Mouse (Mus musculus): ENCODE results near the gene Tiam2. TPM values are rescaled to one million over a fixed set of nuclear protein-coding genes. Genes with fewer than 3 reads are reported as not detected.

Gene Tiam2
- total and polyA plus RNA-seq, 3 experiments: 5.9 to 9.5 (median 9.4) TPM

DNA sequence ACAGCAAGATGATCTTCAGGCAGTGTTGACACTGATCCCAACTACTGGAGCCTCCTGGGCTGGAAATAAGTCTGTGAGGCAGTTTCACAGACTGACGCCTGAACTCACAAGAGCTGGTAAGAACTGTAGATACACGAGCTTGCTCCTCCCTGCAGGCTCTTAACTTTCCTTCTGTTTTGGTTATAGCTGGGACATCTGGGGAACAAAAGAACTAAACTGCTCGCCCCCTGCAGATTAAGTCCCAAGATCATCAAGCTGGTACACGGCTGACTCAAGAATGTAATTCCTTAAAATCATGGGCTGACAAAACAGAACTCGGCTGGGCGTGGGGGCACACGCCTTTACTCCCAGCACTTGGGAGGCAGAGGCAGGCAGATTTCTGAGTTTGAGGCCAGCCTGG is 204.2 kb downstream of the Tiam2 start:
- Histone ChIP-seq H3K4me1 (ENCODE audit: control insufficient read depth in 1 of 2, insufficient read depth in 2 of 2) (peaks cover 0 to 8% of the 10 kb centered on the region in 2 experiments; a peak in 1 of 4 replicates), H3K27me3 (replicated peaks) (no peaks in the 10 kb centered on the region), H3K9me3 (replicated peaks; ENCODE audit: low read length) (no peaks in the 10 kb centered on the region), H3K36me3 (replicated peaks in 1 of 2; ENCODE audit: control insufficient read depth in 1 of 2, insufficient read depth in 1 of 2, low read length in 1 of 2) (peaks cover 16 to 58% of the 10 kb centered on the region in 2 experiments), H3K4me3 (replicated peaks in 1 of 3; ENCODE audit: low read depth in 2 of 3, low read length in 2 of 3, poor library complexity in 1 of 3) (no peak overlapping the region), H3K79me2 (replicated peaks; ENCODE audit: control insufficient read depth, extremely low read depth, insufficient read depth, poor library complexity, severe bottlenecking) (no peaks in the 10 kb centered on the region), H3K27ac (ENCODE audit: insufficient read depth, low read depth) (no peak overlapping the region), H3K4me2 (ENCODE audit: insufficient read depth, low read depth, poor library complexity, severe bottlenecking) (no peak overlapping the region), H3K9ac (ENCODE audit: insufficient read depth, low read depth) (no peak overlapping the region)
- in situ Hi-C loops (cut with MboI; ENCODE audit: low pct_ligation_motif_present, low pct_unique_long_range_greater_than_20kb, low sequenced_read_pairs): no loop called here
- TF ChIP-seq EP300 (IDR thresholded peaks at IDR 0.05; ENCODE audit: low read length) (no peak), TBP (conservative IDR thresholded peaks at IDR 0.05; ENCODE audit: low read depth, low read length) (no peak), CTCF (conservative IDR thresholded peaks at IDR 0.05 in 1 of 2, IDR thresholded peaks at IDR 0.05 in 1 of 2; ENCODE audit: low read depth in 2 of 2, low read length in 2 of 2) (no peak), JUND (conservative IDR thresholded peaks at IDR 0.05; ENCODE audit: low read depth, low read length) (no peak), ETS1 (conservative IDR thresholded peaks at IDR 0.05; ENCODE audit: low read depth, low read length) (no peak), CHD2 (IDR thresholded peaks at IDR 0.05; ENCODE audit: low read length) (no peak), RAD21 (IDR thresholded peaks at IDR 0.05; ENCODE audit: low read depth, low read length) (no peak), GABPA (IDR thresholded peaks at IDR 0.05; ENCODE audit: insufficient replicate concordance, low read depth, low read length) (no peak), MEF2A (IDR thresholded peaks at IDR 0.05; ENCODE audit: borderline replicate concordance, low read depth, low read length) (no peak)
- dilution Hi-C loops (cut with MboI; ENCODE audit: extremely low pct_ligation_motif_present, extremely low pct_unique_long_range_greater_than_20kb, low sequenced_read_pairs): no loop called here
- DNase-seq (ENCODE audit: extremely low read depth): no peak

DNA sequence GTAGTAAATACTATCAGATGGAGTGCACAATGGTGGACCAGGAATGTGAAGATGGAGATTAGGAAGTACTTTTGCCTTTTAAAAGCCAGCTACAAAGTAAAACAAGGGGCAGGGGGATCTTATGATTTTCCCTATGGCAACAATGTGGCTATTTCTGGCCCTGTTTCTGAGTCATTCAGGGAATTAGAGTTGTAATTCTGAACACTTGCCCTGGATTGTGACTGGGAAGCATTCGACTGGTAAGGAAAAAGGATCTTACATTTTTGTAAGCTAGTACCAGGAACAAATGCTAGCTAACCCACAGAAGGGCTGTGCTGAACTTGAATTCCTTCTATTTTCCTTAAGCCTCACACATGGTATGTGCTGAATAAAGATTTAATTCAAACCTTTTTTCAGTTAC is 205.3 kb downstream of the Tiam2 start:
- no peak overlapping the region for H3K9ac ChIP-seq (ENCODE audit: insufficient read depth, low read depth)
- TF ChIP-seq POLR2AphosphoS2 (IDR thresholded peaks at IDR 0.05; ENCODE audit: low read depth, low read length): no peak
- TF ChIP-seq BHLHE40 (IDR thresholded peaks at IDR 0.05; ENCODE audit: low read depth, low read length): no peak
- TF ChIP-seq KAT2A (IDR thresholded peaks at IDR 0.05; ENCODE audit: insufficient replicate concordance, low read length): no peak
- TF ChIP-seq ETS1 (conservative IDR thresholded peaks at IDR 0.05; ENCODE audit: low read depth, low read length): no peak
- TF ChIP-seq MAZ (IDR thresholded peaks at IDR 0.05; ENCODE audit: low read depth, low read length): no peak
- no peak for TF ChIP-seq CHD2 (IDR thresholded peaks at IDR 0.05; ENCODE audit: low read length)
- no peak for TF ChIP-seq USF2 (conservative IDR thresholded peaks at IDR 0.05; ENCODE audit: low read depth, low read length)
- no peak for TF ChIP-seq E2F4 (IDR thresholded peaks at IDR 0.05; ENCODE audit: insufficient replicate concordance, low read depth, low read length)
- no peak for TF ChIP-seq MAFK (IDR thresholded peaks at IDR 0.05; ENCODE audit: insufficient replicate concordance, low read length)
- no peak for TF ChIP-seq ZNF384 (IDR thresholded peaks at IDR 0.05; ENCODE audit: low read depth, low read length)
- TF ChIP-seq TBP (conservative IDR thresholded peaks at IDR 0.05; ENCODE audit: low read depth, low read length): no peak
- TF ChIP-seq ELF1 (IDR thresholded peaks at IDR 0.05; ENCODE audit: low read depth, low read length): no peak
- no peak for TF ChIP-seq UBTF (IDR thresholded peaks at IDR 0.05; ENCODE audit: low read depth, low read length)
- no peak for TF ChIP-seq IRF4 (IDR thresholded peaks at IDR 0.05; ENCODE audit: low read depth, low read length)
- TF ChIP-seq RAD21 (IDR thresholded peaks at IDR 0.05; ENCODE audit: low read depth, low read length): no peak
- no peak for TF ChIP-seq RCOR1 (conservative IDR thresholded peaks at IDR 0.05; ENCODE audit: low read depth, low read length)
- no peak for TF ChIP-seq CHD1 (IDR thresholded peaks at IDR 0.05; ENCODE audit: low read depth, low read length)
- TF ChIP-seq HCFC1 (IDR thresholded peaks at IDR 0.05; ENCODE audit: low read depth, low read length): no peak
- in situ Hi-C loops (cut with MboI; ENCODE audit: low pct_ligation_motif_present, low pct_unique_long_range_greater_than_20kb, low sequenced_read_pairs) (no loop called here), dilution Hi-C loops (cut with MboI; ENCODE audit: extremely low pct_ligation_motif_present, extremely low pct_unique_long_range_greater_than_20kb, low sequenced_read_pairs) (no loop called here)
- no peak overlapping the region for H3K4me3 ChIP-seq (replicated peaks in 1 of 3; ENCODE audit: low read depth in 2 of 3, low read length in 2 of 3, poor library complexity in 1 of 3)
- H3K4me1 ChIP-seq (ENCODE audit: control insufficient read depth in 1 of 2, insufficient read depth in 2 of 2): peaks cover 0 to 8% of the 10 kb centered on the region in 2 experiments; a peak in 1 of 4 replicates
- no peak overlapping the region for H3K4me2 ChIP-seq (ENCODE audit: insufficient read depth, low read depth, poor library complexity, severe bottlenecking)
- no peak for DNase-seq (ENCODE audit: extremely low read depth)
- no peaks in the 10 kb centered on the region for H3K9me3 ChIP-seq (replicated peaks; ENCODE audit: low read length)
- no peaks in the 10 kb centered on the region for H3K79me2 ChIP-seq (replicated peaks; ENCODE audit: control insufficient read depth, extremely low read depth, insufficient read depth, poor library complexity, severe bottlenecking)
- H3K27me3 ChIP-seq (replicated peaks): no peaks in the 10 kb centered on the region
- H3K27ac ChIP-seq (ENCODE audit: insufficient read depth, low read depth): no peak overlapping the region
- peaks cover 18 to 50% of the 10 kb centered on the region in 2 experiments for H3K36me3 ChIP-seq (replicated peaks in 1 of 2; ENCODE audit: control insufficient read depth in 1 of 2, insufficient read depth in 1 of 2, low read length in 1 of 2)
